Mouse (Mus musculus) kidney, adult 2 months (tissue): ENCODE results near the gene Apba3. TPM values are rescaled to one million over a fixed set of nuclear protein-coding genes. Genes with fewer than 3 reads are reported as not detected.

Experiments used
- DNase-seq: peaks from one replicate; pipeline ENCODE4 v3.0.0; 2021
- H3K27ac ChIP-seq: fragments of 200-500 bp; 2 replicates; pipeline ENCODE4 v1.5.1; 2012; ENCODE audit warnings: low read depth, low read length, control low read depth, inconsistent platforms; ENCODE audit not compliant: insufficient read depth
- H3K27me3 ChIP-seq: fragments of 200-500 bp; replicated peaks from 2 replicates; pipeline ENCODE4 v1.6.1; 2012; ENCODE audit warnings: mild to moderate bottlenecking, moderate library complexity, low read length, inconsistent platforms; ENCODE audit not compliant: control insufficient read depth, insufficient read depth
- H3K36me3 ChIP-seq: fragments of 200-500 bp; 2 replicates; pipeline ENCODE4 v1.6.1; 2012; ENCODE audit warnings: mild to moderate bottlenecking, moderate library complexity, low read length, inconsistent platforms; ENCODE audit not compliant: control insufficient read depth, insufficient read depth
- H3K4me1 ChIP-seq: fragments of 200-500 bp; 2 replicates; pipeline ENCODE4 v1.6.1; 2011; ENCODE audit warnings: low read length; ENCODE audit not compliant: control insufficient read depth, insufficient read depth
- H3K4me3 ChIP-seq: fragments of 200-500 bp; 2 replicates; pipeline ENCODE4 v1.5.1; 2011; ENCODE audit warnings: mild to moderate bottlenecking, low read depth, low read length, control low read depth; ENCODE audit not compliant: insufficient read depth
- CTCF ChIP-seq: fragments of 200-500 bp; conservative IDR thresholded peaks from 2 replicates; pipeline ENCODE4 v1.5.1; 2011; ENCODE audit warnings: low read depth, mild to moderate bottlenecking, control low read depth, low read length, moderate library complexity, mixed read lengths; ENCODE audit not compliant: insufficient read depth, insufficient read length
- POLR2A ChIP-seq: fragments of 200-500 bp; IDR thresholded peaks from one replicate; pipeline ENCODE4 v1.6.1; 2011; ENCODE audit warnings: low read depth, low read length, control low read depth
- WGBS: fragments of 180-500 bp; shearing (Covaris S2); methylation state at CpG from one replicate; pipeline ENCODE4 v1.1.7; 2018; 5-methylcytosine and 5-hydroxymethylcytosine counted together
- polyA plus RNA-seq: library from polyadenylated mRNA; depleted of rRNA; stranded (reverse); fragments of >200 nt; gene quantifications from 2 replicates; pipeline ENCODE4 v1.2.3, GENCODE M21; 2012; rRNA removed

Apba3 gene
- polyA plus RNA-seq, 1 experiment: 142 TPM

DNA sequence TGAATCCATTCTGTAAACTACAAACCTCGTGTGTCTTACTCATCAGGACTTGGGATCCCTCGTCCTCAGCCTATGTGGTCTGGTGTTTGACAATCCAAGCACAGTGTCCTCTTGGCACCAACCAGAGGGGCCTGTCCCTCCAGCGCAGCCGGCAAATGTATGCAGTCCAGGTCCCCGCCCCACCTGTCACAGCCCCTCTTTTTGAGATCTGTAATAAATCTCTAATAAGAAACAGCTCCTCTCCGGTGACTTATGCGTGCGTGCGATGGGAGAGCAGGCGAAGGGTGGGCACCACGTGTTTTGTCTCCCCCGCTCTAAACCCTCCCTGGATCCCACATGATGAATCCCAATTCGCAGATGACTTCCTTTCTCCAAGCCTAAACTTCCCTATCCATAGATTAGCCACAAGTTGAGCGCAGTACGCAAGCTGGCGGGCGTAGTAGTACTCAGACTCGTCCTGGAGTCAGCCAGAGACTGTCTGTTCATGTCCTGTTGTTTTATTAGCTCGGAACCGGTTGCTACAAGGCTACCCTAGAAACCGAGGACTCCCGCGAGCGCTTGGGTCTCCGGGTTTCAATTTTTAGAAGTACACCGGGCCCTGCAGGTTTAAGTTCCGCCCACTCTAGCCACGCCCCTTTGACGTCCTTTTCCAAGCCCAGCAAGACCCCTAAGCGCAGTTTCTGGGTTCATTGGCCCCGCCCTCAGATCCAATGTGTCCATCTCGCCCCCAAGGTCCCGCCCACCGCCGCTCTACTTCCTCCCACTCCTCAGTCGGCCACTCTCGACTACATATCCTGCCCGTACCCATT is 53.2 kb downstream of the Apba3 start:
- no peak for TF ChIP-seq CTCF
- no peak for TF ChIP-seq POLR2A
- Histone ChIP-seq H3K27ac (peak overlapping the region; percentile 83), H3K4me3 (peak overlapping the region; percentile 59), H3K4me1 (peaks cover 5% of the 10 kb centered on the region; the same call in 1 of the 2 replicates), H3K27me3 (no peaks in the 10 kb centered on the region), H3K36me3 (no peaks in the 10 kb centered on the region)
- DNase-seq: peak; percentile 31
- WGBS: 1% methylated on average over 38 of the region's 38 CpGs

DNA sequence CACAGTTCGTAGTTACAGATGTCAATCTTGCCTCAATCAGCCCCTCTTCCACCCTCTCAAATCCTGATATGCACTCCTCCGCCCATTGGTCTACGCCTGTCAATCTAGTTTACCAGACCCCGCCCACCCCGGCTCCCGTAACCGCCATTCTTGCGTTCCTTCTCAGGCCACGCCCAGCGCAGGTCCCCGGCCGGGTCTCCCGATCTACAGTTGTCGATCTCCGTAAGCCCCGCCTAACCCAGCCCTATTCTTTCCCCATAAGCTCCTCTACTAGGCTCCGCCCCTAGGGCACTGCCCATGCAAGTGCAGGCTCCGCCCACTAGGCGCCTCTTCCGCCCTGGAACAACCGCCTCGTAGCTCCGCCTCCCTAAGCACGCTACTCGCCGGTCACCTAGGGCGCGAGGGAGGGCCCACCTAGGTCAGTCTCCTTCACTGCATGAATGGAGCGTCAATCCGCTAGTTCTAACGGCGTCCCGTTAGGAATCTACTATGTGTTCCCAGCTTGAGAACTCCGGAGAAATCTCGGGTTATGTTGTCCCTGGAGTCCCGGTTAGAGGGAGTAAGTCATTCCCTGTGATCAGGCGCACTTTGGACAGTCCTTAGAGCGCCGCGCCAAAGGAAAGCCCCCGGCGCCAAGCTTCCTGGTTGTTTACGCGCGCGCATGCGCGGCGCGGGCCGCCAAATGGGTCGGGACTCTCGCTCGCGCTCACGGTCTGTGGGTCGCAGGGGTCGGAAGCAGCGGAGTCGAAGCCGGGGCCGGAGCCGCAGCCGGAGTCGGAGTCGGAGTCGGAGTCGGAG is 54.0 kb downstream of the Apba3 start, which contains the start of gene Cactin:
Gene Cactin, plus strand, starts transcription at position 554 of the 798 bp plus-strand sequence.
- peak; percentile 100 for DNase-seq
- H3K27me3 ChIP-seq: no peaks in the 10 kb centered on the region
- no peaks in the 10 kb centered on the region for H3K36me3 ChIP-seq
- H3K4me1 ChIP-seq: peaks cover 5% of the 10 kb centered on the region; the same call in 1 of the 2 replicates
- under 1% methylated on average over 68 of the region's 68 CpGs for WGBS
- H3K27ac ChIP-seq: peak within 1 kb of the TSS; percentile 90
- no peak for TF ChIP-seq CTCF
- TF ChIP-seq POLR2A: no peak
- H3K4me3 ChIP-seq: peak within 1 kb of the TSS; percentile 80

DNA sequence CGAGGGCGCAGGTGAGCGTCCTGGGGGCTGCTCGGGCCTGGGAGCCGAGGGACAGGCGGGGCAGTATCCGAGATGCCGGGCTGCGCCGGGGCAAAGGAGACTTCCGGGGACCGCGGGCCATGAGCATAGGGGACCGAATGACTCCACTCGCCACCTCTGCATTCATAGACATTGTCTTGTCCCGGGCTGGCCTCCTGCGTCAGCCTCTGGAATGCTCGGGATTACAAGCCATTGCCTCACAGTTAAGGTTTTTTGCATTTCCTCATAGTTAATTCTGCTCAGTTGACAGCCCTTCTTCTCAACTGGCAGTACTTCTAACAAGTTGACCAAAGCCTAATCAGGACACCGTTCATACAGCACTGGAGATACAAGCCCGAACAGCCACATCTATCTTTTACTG is 54.7 kb downstream of the Apba3 start:
- peak overlapping the region; percentile 80 for H3K4me3 ChIP-seq
- peak overlapping the region; percentile 90; the same call in 1 of the 2 replicates for H3K27ac ChIP-seq
- H3K4me1 ChIP-seq: peaks cover 5% of the 10 kb centered on the region; the same call in 1 of the 2 replicates
- no peaks in the 10 kb centered on the region for H3K27me3 ChIP-seq
- TF ChIP-seq CTCF: no peak
- no peak for TF ChIP-seq POLR2A
- no peak for DNase-seq
- H3K36me3 ChIP-seq: no peaks in the 10 kb centered on the region; the same call in 1 of the 2 replicates
- 1% methylated on average over 20 of the region's 20 CpGs for WGBS

- Histone ChIP-seq H3K4me1 (peaks cover 5% of the 10 kb centered on the region; the same call in 1 of the 2 replicates), H3K4me3 (no peak overlapping the region), H3K27me3 (no peaks in the 10 kb centered on the region), H3K27ac (no peak overlapping the region), H3K36me3 (no peaks in the 10 kb centered on the region; the same call in 1 of the 2 replicates)
- DNase-seq: no peak
- TF ChIP-seq POLR2A (no peak), CTCF (no peak)
- 88% methylated on average over 27 of the region's 27 CpGs for WGBS
These were observed 55.7 kb downstream of the Apba3 start for GRCm38 (mm10) chr10:81322444-81322843.

Other genes with a start within 250 kb of the Apba3 start
- 0.04 and 0.25 TPM in 2 replicates for gene Diras1, start 241.3 kb upstream of the Apba3 start, polyA plus RNA-seq
- gene Slc39a3, start 229.5 kb upstream of the Apba3 start, polyA plus RNA-seq: 37.5 and 39.6 TPM in 2 replicates
- 183 and 212 TPM in 2 replicates for gene Sgta, start 206.8 kb upstream of the Apba3 start, polyA plus RNA-seq
- gene Thop1, start 196.9 kb upstream of the Apba3 start, polyA plus RNA-seq: 22.2 and 26.1 TPM in 2 replicates
- 0.20 and 0.52 TPM in 2 replicates for gene Creb3l3, start 168.1 kb upstream of the Apba3 start, polyA plus RNA-seq
- gene Map2k2, start 161.0 kb upstream of the Apba3 start, polyA plus RNA-seq: 173 and 180 TPM in 2 replicates
- 36.0 and 37.1 TPM in 2 replicates for gene Zbtb7a, start 131.7 kb upstream of the Apba3 start, polyA plus RNA-seq
- 34.6 and 36.8 TPM in 2 replicates for gene Pias4, start 99.0 kb upstream of the Apba3 start, polyA plus RNA-seq
- 1,330 and 1,454 TPM in 2 replicates for gene Eef2, start 90.3 kb upstream of the Apba3 start, polyA plus RNA-seq
- 52.9 and 54.0 TPM in 2 replicates for gene Dapk3, start 84.0 kb upstream of the Apba3 start, polyA plus RNA-seq
- gene 4930442H23Rik, start 83.1 kb upstream of the Apba3 start, polyA plus RNA-seq: not detected in 2 replicates
- 0.97 TPM in 1 of 2 replicates, not detected in the other for gene Nmrk2, start 64.9 kb upstream of the Apba3 start, polyA plus RNA-seq
- 0.05 and 0.39 TPM in 2 replicates for gene Atcay, start 36.1 kb upstream of the Apba3 start, polyA plus RNA-seq
- 4.6 and 6.0 TPM in 2 replicates for gene Zfr2, start 33.8 kb upstream of the Apba3 start, polyA plus RNA-seq
- 0.57 and 1.5 TPM in 2 replicates for gene Matk, start 14.0 kb upstream of the Apba3 start, polyA plus RNA-seq
- gene Mrpl54, start within 50 bp of the Apba3 start, polyA plus RNA-seq: 130 TPM in 2 replicates
- gene Tjp3, start 24.6 kb downstream of the Apba3 start, polyA plus RNA-seq: 13.2 and 19.0 TPM in 2 replicates
- 70.7 and 76.3 TPM in 2 replicates for gene Pip5k1c, start 26.0 kb downstream of the Apba3 start, polyA plus RNA-seq
- gene Cactin, start 54.1 kb downstream of the Apba3 start, polyA plus RNA-seq: 23.7 and 24.5 TPM in 2 replicates
- 16.6 and 21.7 TPM in 2 replicates for gene Tbxa2r, start 61.8 kb downstream of the Apba3 start, polyA plus RNA-seq
- 1.4 and 1.5 TPM in 2 replicates for gene Gipc3, start 76.3 kb downstream of the Apba3 start, polyA plus RNA-seq
- 66.4 and 82.1 TPM in 2 replicates for gene Hmg20b, start 83.5 kb downstream of the Apba3 start, polyA plus RNA-seq
- gene Mfsd12, start 90.5 kb downstream of the Apba3 start, polyA plus RNA-seq: 23.4 and 28.1 TPM in 2 replicates
- 0.16 and 0.61 TPM in 2 replicates for gene 4930404N11Rik, start 98.9 kb downstream of the Apba3 start, polyA plus RNA-seq
- 41.1 and 49.8 TPM in 2 replicates for gene Fzr1, start 111.6 kb downstream of the Apba3 start, polyA plus RNA-seq
- gene Dohh, start 117.5 kb downstream of the Apba3 start, polyA plus RNA-seq: 60.6 and 79.8 TPM in 2 replicates
- 2.1 and 2.3 TPM in 2 replicates for gene Gm48551, start 117.5 kb downstream of the Apba3 start, polyA plus RNA-seq
- gene Gm48552, start 122.0 kb downstream of the Apba3 start, polyA plus RNA-seq: 1.0 and 2.8 TPM in 2 replicates
- gene Smim24, start 126.1 kb downstream of the Apba3 start, polyA plus RNA-seq: 693 and 694 TPM in 2 replicates
- 64.7 and 82.5 TPM in 2 replicates for gene Nfic, start 188.7 kb downstream of the Apba3 start, polyA plus RNA-seq
- 0.18 and 0.27 TPM in 2 replicates for gene Celf5, start 215.7 kb downstream of the Apba3 start, polyA plus RNA-seq
- gene Ncln, start 229.4 kb downstream of the Apba3 start, polyA plus RNA-seq: 148 and 190 TPM in 2 replicates
- gene S1pr4, start 233.2 kb downstream of the Apba3 start, polyA plus RNA-seq: 2.3 and 4.9 TPM in 2 replicates